Mouse (Mus musculus): Measurements from ENCODE around the gene Pea15a. TPM values are rescaled to one million over a fixed set of nuclear protein-coding genes. Genes with fewer than 3 reads are reported as not detected.

The Pea15a gene
- polyA plus RNA-seq, 1 experiment = not detected

DNA sequence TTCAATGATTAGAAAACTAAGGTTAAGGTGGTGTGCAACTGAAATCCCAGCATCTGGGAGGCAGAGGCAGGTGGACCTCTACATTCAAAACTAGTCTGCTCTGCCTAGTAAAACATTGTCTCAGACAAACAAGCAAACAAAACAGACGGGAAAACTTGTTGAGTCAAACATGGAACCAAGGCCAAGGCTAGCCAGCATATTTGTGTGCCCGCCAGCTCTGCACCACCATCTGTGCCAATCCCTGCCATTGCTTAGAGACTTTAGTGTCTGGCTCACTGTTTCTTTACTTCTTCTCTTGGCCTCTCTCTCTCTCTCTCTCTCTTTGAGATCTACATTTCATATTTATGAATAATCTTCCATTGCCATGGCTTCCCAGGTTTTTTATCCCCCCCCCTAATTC lies 21.6 kb upstream of the Pea15a start:
- Histone ChIP-seq H3K27ac (ENCODE audit: insufficient read depth, low read depth, low read length) (no peak overlapping the region), H3K4me3 (ENCODE audit: insufficient read depth, low read depth, low read length) (no peak overlapping the region), H3K4me1 (ENCODE audit: control insufficient read depth, insufficient read depth, low read length) (no peaks in the 10 kb centered on the region)
- no peak for TF ChIP-seq CTCF (IDR thresholded peaks at IDR 0.05; ENCODE audit: insufficient read depth, low read depth, low read length)
- no peak for TF ChIP-seq POLR2A (IDR thresholded peaks at IDR 0.05; ENCODE audit: insufficient read depth, low read depth, low read length)
- 71% methylated on average over 2 of the region's 2 CpGs for WGBS

DNA sequence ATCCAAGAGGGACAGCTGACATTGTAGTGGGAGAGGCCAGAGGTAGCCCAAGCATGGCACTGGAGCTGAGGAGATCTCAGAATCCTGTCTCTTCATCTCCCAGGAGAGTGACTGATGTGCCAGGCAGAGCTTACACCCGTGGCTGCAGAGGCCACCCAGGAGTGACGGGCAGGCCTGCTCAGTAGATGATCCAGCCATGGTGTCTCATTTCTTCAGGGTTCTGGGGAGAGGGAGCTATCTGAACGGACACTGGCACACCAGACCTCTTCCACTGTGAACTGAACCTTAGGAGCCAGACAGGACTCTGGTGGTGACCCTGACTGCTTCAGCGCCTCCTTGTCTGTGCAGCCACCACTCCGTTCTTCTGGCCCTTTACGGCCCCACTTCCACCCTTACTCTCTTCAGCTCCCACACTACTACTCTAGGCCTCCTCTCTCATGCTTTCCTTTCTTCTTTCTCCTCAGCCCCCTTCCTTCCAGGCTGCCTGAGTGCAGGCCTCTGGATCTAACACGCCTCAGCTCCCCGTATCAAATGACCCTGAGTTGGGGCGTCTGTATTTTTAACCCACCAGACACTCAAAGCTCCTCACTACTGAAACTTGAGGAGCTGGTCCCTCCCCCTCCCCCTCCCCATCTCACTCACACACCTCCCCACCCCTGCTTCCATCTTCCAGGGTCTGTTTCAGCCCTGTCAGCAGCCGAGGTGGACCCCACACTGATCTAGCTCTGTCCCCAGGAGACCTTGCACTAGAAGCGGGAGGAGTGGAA lies 14.9 kb upstream of the Pea15a start:
- Histone ChIP-seq H3K4me1 (ENCODE audit: control insufficient read depth, insufficient read depth, low read length) (peaks cover 9% of the 10 kb centered on the region), H3K4me3 (ENCODE audit: insufficient read depth, low read depth, low read length) (no peak overlapping the region), H3K27ac (ENCODE audit: insufficient read depth, low read depth, low read length) (no peak overlapping the region)
- WGBS = 77% methylated on average over 11 of the region's 11 CpGs
- TF ChIP-seq CTCF (IDR thresholded peaks at IDR 0.05; ENCODE audit: insufficient read depth, low read depth, low read length) (no peak), POLR2A (IDR thresholded peaks at IDR 0.05; ENCODE audit: insufficient read depth, low read depth, low read length) (no peak)

DNA sequence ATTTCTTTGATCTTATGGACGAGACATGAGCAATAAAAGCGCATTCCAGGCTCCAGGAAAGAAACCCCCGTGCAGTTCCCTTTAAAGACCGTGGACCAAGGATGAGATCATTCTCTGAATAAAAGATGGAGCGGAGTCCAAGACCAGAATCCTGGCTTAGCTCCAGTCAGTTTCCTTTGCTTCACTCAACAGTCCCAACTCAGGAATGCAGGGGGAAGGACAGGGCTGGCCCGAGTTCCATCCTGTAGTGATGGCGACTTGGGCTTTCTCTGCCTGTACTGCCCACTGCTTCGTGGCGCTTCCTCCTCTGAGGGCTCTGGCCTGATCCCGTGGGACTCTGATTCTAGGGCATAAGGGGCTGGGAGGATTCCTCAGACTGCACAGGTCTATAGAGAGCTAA lies 13.8 kb upstream of the Pea15a start:
- H3K4me3 ChIP-seq (ENCODE audit: insufficient read depth, low read depth, low read length) = no peak overlapping the region
- H3K27ac ChIP-seq (ENCODE audit: insufficient read depth, low read depth, low read length) = no peak overlapping the region
- TF ChIP-seq CTCF (IDR thresholded peaks at IDR 0.05; ENCODE audit: insufficient read depth, low read depth, low read length) (no peak), POLR2A (IDR thresholded peaks at IDR 0.05; ENCODE audit: insufficient read depth, low read depth, low read length) (no peak)
- WGBS = 52% methylated on average over 10 of the region's 10 CpGs
- peaks cover 9% of the 10 kb centered on the region for H3K4me1 ChIP-seq (ENCODE audit: control insufficient read depth, insufficient read depth, low read length)

DNA sequence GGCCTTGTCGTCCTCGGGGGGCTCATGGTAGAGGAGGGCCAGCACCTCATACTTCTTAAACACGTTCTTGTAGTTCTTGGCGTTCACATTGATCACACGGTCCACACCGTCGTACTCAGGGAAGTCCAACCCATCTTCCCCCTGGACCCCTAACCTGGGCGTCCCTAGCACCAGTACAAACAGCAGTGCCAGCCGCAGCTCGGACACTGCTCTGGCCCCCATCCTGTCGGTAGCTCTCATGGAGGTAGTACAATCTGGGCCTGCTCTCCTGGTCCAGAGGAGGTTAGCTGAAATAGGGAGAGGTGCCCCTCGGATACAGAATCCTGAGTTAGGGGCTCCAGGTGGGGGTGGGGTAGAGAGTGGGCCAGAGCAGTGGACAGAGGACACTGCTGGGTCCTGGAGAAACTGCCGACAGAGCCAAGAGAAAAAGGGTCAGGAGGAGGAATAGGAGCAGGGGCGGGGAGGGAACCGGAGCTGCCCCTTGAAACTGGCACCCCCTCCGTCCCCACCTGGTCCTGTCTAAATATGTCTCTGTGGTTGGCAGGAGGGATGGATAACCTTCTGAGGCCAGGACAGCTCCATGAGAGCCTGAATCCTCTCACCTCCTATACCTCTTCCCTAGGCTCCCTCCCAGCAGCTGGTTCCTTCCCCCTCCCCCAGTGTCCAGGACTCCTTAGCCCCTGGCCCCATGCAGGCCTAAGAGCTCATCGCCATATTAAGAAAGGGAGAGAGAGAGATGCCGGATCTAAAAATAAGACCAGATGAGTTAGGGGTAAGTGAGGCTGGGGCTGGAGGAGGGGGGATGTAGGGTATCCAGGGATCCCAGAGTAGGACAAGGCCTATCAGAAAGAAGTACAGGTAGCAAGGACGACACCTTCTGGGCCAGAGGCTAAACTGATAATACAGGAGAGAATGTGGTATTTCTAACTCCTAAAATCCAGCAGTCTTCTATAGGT lies 13.1 kb upstream of the Pea15a start, which contains the start of gene Casq1:
TSS of gene Casq1 (minus strand) at position 418 of the 956 bp plus-strand sequence.
- no peak within 1 kb of the TSS for H3K27ac ChIP-seq (ENCODE audit: insufficient read depth, low read depth, low read length)
- WGBS = 84% methylated on average over 19 of the region's 19 CpGs
- no peak within 1 kb of the TSS for H3K4me3 ChIP-seq (ENCODE audit: insufficient read depth, low read depth, low read length)
- TF ChIP-seq CTCF (IDR thresholded peaks at IDR 0.05; ENCODE audit: insufficient read depth, low read depth, low read length) (no peak), POLR2A (IDR thresholded peaks at IDR 0.05; ENCODE audit: insufficient read depth, low read depth, low read length) (no peak)
- H3K4me1 ChIP-seq (ENCODE audit: control insufficient read depth, insufficient read depth, low read length) = peaks cover 11% of the 10 kb centered on the region

DNA sequence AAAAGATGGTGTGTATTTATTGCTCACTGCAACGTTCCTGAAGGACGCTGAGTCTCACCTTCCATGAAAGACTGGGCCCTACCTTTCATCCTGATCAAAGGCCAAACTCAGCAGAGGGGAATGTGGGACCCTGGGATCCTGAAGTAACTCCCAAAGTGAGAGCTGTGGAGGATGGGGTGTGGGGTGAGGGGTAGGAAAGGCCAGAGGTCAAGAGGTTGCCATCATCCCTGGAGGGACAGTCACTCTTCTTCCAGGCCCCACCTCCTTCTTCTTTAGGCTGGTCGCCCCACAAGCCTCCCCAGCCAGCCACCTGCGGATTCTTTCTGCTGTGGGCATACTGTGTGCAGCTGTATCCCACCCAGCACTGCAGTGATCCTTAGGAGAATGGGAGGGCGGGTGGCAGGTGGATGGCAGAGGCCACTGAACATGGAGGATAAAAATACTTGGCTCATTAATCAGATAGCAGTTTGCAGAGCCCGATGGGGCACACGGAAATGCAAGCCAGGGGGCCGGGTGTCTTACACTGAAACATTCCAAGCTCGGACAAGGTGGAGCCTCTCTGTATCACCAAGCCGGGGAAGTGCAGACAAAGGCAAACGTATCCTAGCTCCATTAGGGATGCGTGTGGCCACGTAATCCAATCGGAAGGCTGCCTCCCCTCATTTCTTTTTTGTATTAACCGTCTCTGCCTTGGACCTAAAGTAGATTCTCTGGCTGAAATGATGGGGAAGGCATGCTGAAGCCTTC lies 11.7 kb upstream of the Pea15a start:
- TF ChIP-seq CTCF (IDR thresholded peaks at IDR 0.05; ENCODE audit: insufficient read depth, low read depth, low read length) = no peak
- TF ChIP-seq POLR2A (IDR thresholded peaks at IDR 0.05; ENCODE audit: insufficient read depth, low read depth, low read length) = no peak
- H3K27ac ChIP-seq (ENCODE audit: insufficient read depth, low read depth, low read length) = no peak overlapping the region
- peaks cover 19% of the 10 kb centered on the region for H3K4me1 ChIP-seq (ENCODE audit: control insufficient read depth, insufficient read depth, low read length)
- H3K4me3 ChIP-seq (ENCODE audit: insufficient read depth, low read depth, low read length) = no peak overlapping the region
- 74% methylated on average over 15 of the region's 15 CpGs for WGBS

DNA sequence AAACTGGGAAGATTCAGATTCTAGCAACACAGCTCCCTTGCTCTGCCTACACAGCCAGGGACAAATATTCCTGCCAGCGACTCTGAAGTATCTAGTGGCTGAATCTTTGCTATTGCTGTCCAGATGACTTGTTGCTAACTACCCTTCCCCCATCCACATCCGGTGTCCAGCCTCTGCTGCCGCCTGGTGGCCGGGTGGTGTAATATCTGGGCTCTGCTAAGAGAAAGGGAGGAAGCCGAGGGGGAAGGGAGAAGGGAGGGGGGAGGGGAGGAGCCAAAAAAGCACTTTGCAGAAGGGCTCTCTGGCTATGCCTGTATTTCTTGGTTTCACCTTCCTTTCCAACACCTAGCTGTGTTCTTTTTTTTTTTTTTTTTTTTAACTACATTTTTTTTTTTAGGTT lies 10.5 kb upstream of the Pea15a start:
- TF ChIP-seq CTCF (IDR thresholded peaks at IDR 0.05; ENCODE audit: insufficient read depth, low read depth, low read length) (peak; percentile 91), POLR2A (IDR thresholded peaks at IDR 0.05; ENCODE audit: insufficient read depth, low read depth, low read length) (no peak)
- no peak overlapping the region for H3K27ac ChIP-seq (ENCODE audit: insufficient read depth, low read depth, low read length)
- H3K4me3 ChIP-seq (ENCODE audit: insufficient read depth, low read depth, low read length) = peak overlapping the region; percentile 20; the same call in 1 of the 2 replicates
- WGBS = under 1% methylated on average over 5 of the region's 5 CpGs
- peaks cover 19% of the 10 kb centered on the region for H3K4me1 ChIP-seq (ENCODE audit: control insufficient read depth, insufficient read depth, low read length)

DNA sequence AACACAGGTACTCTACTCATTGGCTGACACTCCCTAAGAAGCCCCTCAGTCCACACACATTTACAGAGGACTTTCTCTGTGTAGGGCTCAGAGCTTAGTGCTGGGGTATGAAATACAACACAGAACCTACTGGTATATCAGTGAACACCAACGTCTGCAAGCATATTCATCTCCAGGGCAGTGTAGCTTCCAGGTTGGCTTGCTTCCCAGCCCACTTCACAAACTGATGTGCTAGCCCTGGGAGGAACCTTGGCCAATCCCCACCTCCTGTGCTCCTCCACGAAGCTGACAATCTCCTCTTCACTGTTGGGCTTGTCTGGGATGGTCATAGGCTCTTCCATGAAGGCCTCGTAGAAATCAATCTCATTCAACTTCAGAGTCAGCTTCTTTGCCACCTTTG lies 8.1 kb upstream of the Pea15a start:
- H3K27ac ChIP-seq (ENCODE audit: insufficient read depth, low read depth, low read length) = no peak overlapping the region
- H3K4me1 ChIP-seq (ENCODE audit: control insufficient read depth, insufficient read depth, low read length) = peaks cover 15% of the 10 kb centered on the region
- H3K4me3 ChIP-seq (ENCODE audit: insufficient read depth, low read depth, low read length) = no peak overlapping the region
- WGBS = 45% methylated on average over 3 of the region's 3 CpGs
- TF ChIP-seq POLR2A (IDR thresholded peaks at IDR 0.05; ENCODE audit: insufficient read depth, low read depth, low read length) = no peak

DNA sequence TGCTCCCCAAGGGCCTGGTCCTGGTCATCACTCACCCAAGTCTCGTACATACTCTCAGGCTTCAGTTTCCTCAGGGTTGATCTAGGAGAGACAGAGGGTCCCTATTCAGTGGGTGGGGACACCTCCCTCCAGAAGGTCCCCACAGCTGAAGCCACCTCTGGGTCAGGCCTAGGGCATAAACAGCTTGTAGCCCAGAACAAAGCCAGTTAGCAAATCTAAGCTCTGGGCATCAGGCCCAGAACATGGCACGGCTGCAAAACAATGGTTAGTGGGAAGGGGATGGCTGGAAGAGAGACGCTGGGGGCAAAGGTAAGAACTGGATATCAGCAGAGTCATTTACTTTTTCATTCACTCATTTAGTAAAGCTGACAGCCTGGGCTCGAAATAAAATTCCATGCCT lies 7.2 kb upstream of the Pea15a start:
- TF ChIP-seq CTCF (IDR thresholded peaks at IDR 0.05; ENCODE audit: insufficient read depth, low read depth, low read length) (no peak), POLR2A (IDR thresholded peaks at IDR 0.05; ENCODE audit: insufficient read depth, low read depth, low read length) (no peak)
- WGBS = 51% methylated on average over 4 of the region's 4 CpGs
- H3K4me3 ChIP-seq (ENCODE audit: insufficient read depth, low read depth, low read length) = no peak overlapping the region
- H3K4me1 ChIP-seq (ENCODE audit: control insufficient read depth, insufficient read depth, low read length) = peaks cover 15% of the 10 kb centered on the region
- no peak overlapping the region for H3K27ac ChIP-seq (ENCODE audit: insufficient read depth, low read depth, low read length)

All from olfactory bulb, adult 2 months (tissue).